Mouse (Mus musculus) left cerebral cortex, adult 2 months (tissue): Measurements from ENCODE around the gene Hist1h3d. TPM values are rescaled to one million over a fixed set of nuclear protein-coding genes. Genes with fewer than 3 reads are reported as not detected.

Experiments used
- DNase-seq, 2 experiments: peaks; one replicate each; pipeline ENCODE4 v3.0.0; 2021 to 2022; ENCODE audit warnings: low spot score in 2 of 2, mixed read lengths in 1 of 2; ENCODE audit errors: extremely low spot score in 1 of 2
- H3K27ac ChIP-seq: fragments of 200-600 bp; 2 replicates; pipeline ENCODE4 v1.8.1; 2022
- H3K4me3 ChIP-seq: fragments of 200-600 bp; 2 replicates; pipeline ENCODE4 v1.8.1; 2022
- CTCF ChIP-seq: fragments of 200-600 bp; IDR thresholded peaks from 2 replicates; pipeline ENCODE4 v1.8.1; 2022; ENCODE audit warnings: antibody characterized with exemption, mild to moderate bottlenecking, moderate library complexity
- intact Hi-C: fragments of 180-260 bp; cut with DNase I; formaldehyde crosslinking; loops from one replicate; pipeline ENCODE4 v1.15.1; 2025
- long read RNA-seq, 2 experiments: library from polyadenylated mRNA; stranded (forward); transcript quantifications; one replicate each; pipeline ENCODE4 v2.0.0; 2021; ENCODE audit warnings: borderline mapping rate in 2 of 2
- total RNA-seq, 2 experiments: library from RNA; stranded (reverse); gene quantifications; 2 replicates each; pipeline ENCODE4 v1.2.3; 2021

Hist1h3d gene
- total RNA-seq: 1 to 10 TPM; 6.9 to 9.9 TPM
- long read RNA-seq, experiment 1: 0 reads
- long read RNA-seq, experiment 2: 0 reads

GRCm38 (mm10) chr13:23575271-23575851 is at the start of gene Hist1h3d:
TSS of gene Hist1h3d (plus strand) at chr13:23575763.
- Histone ChIP-seq H3K4me3 (peak within 1 kb of the TSS; percentile 42), H3K27ac (peak within 1 kb of the TSS; percentile 80)
- DNase-seq: peak; percentile 45 to 54
- no peak for TF ChIP-seq CTCF
- intact Hi-C loops: no loop called here

- peak overlapping the region; percentile 38 for H3K4me3 ChIP-seq
- intact Hi-C loops: loop anchor here (1.0 kb wide), 1 partner anchor 8 kb away; no protein-coding TSS in a partner anchor
Observed at GRCm38 (mm10) chr13:23525901-23526300, 49.7 kb upstream of the Hist1h3d start.

GRCm38 (mm10) chr13:23526312-23526711 is 49.3 kb upstream of the Hist1h3d start:
- no peak for TF ChIP-seq CTCF
- intact Hi-C loops: loop anchor here (1.0 kb wide), 1 partner anchor 8 kb away; no protein-coding TSS in a partner anchor
- DNase-seq: peak; percentile 89 to 95
- Histone ChIP-seq H3K4me3 (peak overlapping the region; percentile 53), H3K27ac (peak overlapping the region; percentile 29; the same call in 1 of the 2 replicates)

More at GRCm38 (mm10) chr13:23525901-23526300, 49.7 kb upstream of the Hist1h3d start:
- no peak overlapping the region for H3K27ac ChIP-seq
- TF ChIP-seq CTCF: no peak
- no peak for DNase-seq

GRCm38 (mm10) chr13:23529005-23529404 is 46.6 kb upstream of the Hist1h3d start:
- Histone ChIP-seq H3K27ac (no peak overlapping the region), H3K4me3 (no peak overlapping the region)
- intact Hi-C loops: no loop called here
- no peak for TF ChIP-seq CTCF
- DNase-seq: no peak

DNA sequence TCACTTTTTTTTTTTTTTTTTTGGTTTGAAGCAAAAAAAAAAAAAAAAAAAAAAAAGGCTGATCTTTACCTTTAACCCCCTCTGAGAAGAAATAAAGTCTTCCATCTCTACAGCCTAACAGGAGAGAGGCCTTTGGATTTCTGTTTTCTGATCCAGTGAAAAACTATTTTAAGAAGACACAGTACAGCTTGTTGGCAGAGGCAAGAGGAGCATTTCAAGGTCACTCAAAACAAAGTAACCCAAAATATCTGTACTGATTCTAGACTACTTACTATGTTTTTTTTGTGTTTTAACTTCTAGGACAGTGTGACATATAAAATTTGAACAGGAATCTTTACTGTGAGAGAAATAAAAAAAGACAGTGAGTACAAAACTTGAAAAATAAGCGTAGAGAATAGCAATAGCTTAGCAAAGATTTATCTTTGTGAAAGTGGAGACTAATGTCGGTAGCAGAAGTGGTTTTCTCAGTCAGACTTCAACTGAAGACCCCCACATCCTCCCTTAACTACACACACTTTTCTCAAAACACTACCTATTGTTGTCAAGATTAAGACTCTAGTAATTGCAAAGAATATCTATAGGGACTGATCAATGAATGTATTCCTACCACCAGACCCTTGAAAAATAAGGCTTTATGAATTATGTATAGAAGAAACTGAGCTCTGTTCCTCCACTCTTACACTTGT is 45.9 kb upstream of the Hist1h3d start:
- DNase-seq: no peak
- no peak for TF ChIP-seq CTCF
- peak overlapping the region; percentile 67 for H3K4me3 ChIP-seq
- no peak overlapping the region for H3K27ac ChIP-seq
- intact Hi-C loops: loop anchor here (5.0 to 10.0 kb wide), 6 partner anchors 43 to 1817 kb away; partner anchors contain the start of genes Hist1h2ac, Hist1h2ad, Hist1h2ae and Hist1h2ag

GRCm38 (mm10) chr13:23530181-23530900 is 45.2 kb upstream of the Hist1h3d start:
- DNase-seq: peak; percentile 72 to 73
- peak overlapping the region; percentile 67 for H3K4me3 ChIP-seq
- H3K27ac ChIP-seq: peak overlapping the region; percentile 92
- no peak for TF ChIP-seq CTCF
- intact Hi-C loops: loop anchor here (5.0 to 10.0 kb wide), 6 partner anchors 42 to 1818 kb away; partner anchors contain the start of genes Hist1h2ac, Hist1h2ad, Hist1h2ae and Hist1h2ag

- peak; percentile 95 to 96 for DNase-seq
- Histone ChIP-seq H3K4me3 (peak within 1 kb of the TSS; percentile 67), H3K27ac (peak within 1 kb of the TSS; percentile 92)
- TF ChIP-seq CTCF: no peak
- intact Hi-C loops: loop anchor here (5.0 to 10.0 kb wide), 6 partner anchors 41 to 1819 kb away; partner anchors contain the start of genes Hist1h2ac, Hist1h2ad, Hist1h2ae and Hist1h2ag
Observed at GRCm38 (mm10) chr13:23530901-23531875, 44.4 kb upstream of the Hist1h3d start, which contains the start of gene Hist1h4h. TSS of gene Hist1h4h (plus strand) at chr13:23531050.

- DNase-seq: no peak
- Histone ChIP-seq H3K27ac (peak overlapping the region; percentile 92), H3K4me3 (peak overlapping the region; percentile 67)
- no peak for TF ChIP-seq CTCF
- intact Hi-C loops: loop anchor here (5.0 to 10.0 kb wide), 6 partner anchors 40 to 1820 kb away; partner anchors contain the start of genes Hist1h2ac, Hist1h2ad, Hist1h2ae and Hist1h2ag
Observed at GRCm38 (mm10) chr13:23532262-23533075, 43.1 kb upstream of the Hist1h3d start.

GRCm38 (mm10) chr13:23533560-23534367 is 41.8 kb upstream of the Hist1h3d start, which contains the start of gene Hist1h2af:
TSS of gene Hist1h2af (plus strand) at chr13:23533906.
- intact Hi-C loops: loop anchor here (5.0 to 10.0 kb wide), 6 partner anchors 39 to 1821 kb away; partner anchors contain the start of genes Hist1h2ac, Hist1h2ad, Hist1h2ae and Hist1h2ag
- peak; percentile 38 to 69 for DNase-seq
- Histone ChIP-seq H3K27ac (peak within 1 kb of the TSS; percentile 51; the same call in 1 of the 2 replicates), H3K4me3 (peak within 1 kb of the TSS; percentile 48)
